Mouse (Mus musculus) c-Kit-positive CD71-positive TER-119-negative erythroid progenitor cells, embryonic 14.5 days (primary cell): Measurements from ENCODE around the gene Mgat4a.

Experiments
- DNase-seq: peaks from one replicate; pipeline ENCODE4 v3.0.0-alpha.2; 2013; ENCODE audit warnings: low read depth

The Mgat4a gene

GRCm38 (mm10) chr1:37396481-37396880 is 144.3 kb downstream of the Mgat4a start:
- no peak for DNase-seq

GRCm38 (mm10) chr1:37393174-37393573 is 147.6 kb downstream of the Mgat4a start:
- no peak for DNase-seq
